Mouse (Mus musculus): ENCODE measurements around the gene Pik3c2b. TPM values are rescaled to one million over a fixed set of nuclear protein-coding genes. Genes with fewer than 3 reads are reported as not detected.

Pik3c2b gene
- polyA plus RNA-seq, 1 experiment from 2014 or later: 2.3 TPM

DNA sequence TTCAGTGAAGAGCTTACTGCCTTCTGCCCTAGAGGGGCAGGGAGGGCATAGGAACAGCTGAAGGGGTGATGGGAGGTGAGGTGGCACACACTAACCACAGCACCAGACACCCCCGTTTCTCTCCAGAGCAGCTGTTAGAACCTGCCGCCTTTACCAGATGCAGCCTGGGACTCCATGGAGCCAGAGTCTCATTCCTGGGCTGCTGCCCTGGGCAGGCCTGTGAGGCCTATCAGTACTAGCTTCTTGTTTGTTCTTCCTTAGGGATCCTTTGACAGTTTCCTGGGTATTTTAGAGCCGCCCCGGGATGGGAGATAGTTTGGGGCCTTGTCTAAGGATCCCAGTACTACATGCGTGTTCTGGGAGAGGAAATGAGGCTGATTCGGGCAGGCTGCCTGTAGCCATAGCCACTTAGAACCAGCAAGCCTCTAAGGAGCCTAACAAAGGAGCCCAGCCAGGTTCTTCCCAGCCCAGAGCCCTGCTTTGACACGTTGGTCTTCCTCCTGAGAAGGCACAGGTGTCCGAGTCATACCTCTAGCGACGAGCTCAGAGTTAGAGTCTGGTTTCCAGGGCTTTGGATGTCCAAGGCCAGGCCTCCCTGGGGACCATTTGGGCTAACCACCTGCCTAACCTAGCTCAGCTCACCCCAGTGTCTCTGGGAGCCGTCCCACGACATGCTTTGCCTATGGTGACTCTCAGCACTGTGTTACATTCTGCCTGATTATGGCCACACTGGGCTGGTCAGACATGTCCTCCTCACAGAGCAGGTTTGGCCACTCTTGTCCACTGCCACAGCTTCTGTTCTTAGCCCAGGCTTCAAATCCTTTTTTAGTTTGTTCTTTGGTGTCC lies 24.0 kb downstream of the Pik3c2b start:
- POLR2A ChIA-PET: interaction anchor here (0.5 kb wide), 1 partner anchor 9 kb away, joined by 4 read pairs; no protein-coding TSS in a partner anchor
- no peak for TF ChIP-seq CTCF (IDR thresholded peaks at IDR 0.05)
- CTCF ChIA-PET: interaction anchor here (3.0 kb wide), 1 partner anchor 18 kb away, joined by 12 read pairs; no protein-coding TSS in a partner anchor
- ATAC-seq (no peak), DNase-seq (ENCODE audit: low read depth, low spot score) (no peak)
- in situ Hi-C loops (cut with MboI; ENCODE audit: low pct_unique_long_range_greater_than_20kb): no loop called here
- no peaks in the 10 kb centered on the region for H3K27me3 ChIP-seq

- ChIA-PET POLR2A (interaction anchor here (0.5 kb wide), 1 partner anchor 8 kb away, joined by 4 read pairs; no protein-coding TSS in a partner anchor), CTCF (interaction anchor here (3.0 kb wide), 1 partner anchor 18 kb away, joined by 12 read pairs; no protein-coding TSS in a partner anchor)
- DNase-seq (ENCODE audit: low read depth, low spot score) (no peak), ATAC-seq (no peak)
- TF ChIP-seq CTCF (IDR thresholded peaks at IDR 0.05): no peak
- in situ Hi-C loops (cut with MboI; ENCODE audit: low pct_unique_long_range_greater_than_20kb): no loop called here
- no peaks in the 10 kb centered on the region for H3K27me3 ChIP-seq
Measured at GRCm38 (mm10) chr1:133070157-133070556, 24.7 kb downstream of the Pik3c2b start.

- in situ Hi-C loops (cut with MboI; ENCODE audit: low pct_unique_long_range_greater_than_20kb): no loop called here
- DNase-seq (ENCODE audit: low read depth, low spot score): no peak
- TF ChIP-seq CTCF (IDR thresholded peaks at IDR 0.05): no peak
- H3K27me3 ChIP-seq: no peaks in the 10 kb centered on the region
- ChIA-PET POLR2A (no interaction called here), CTCF (interaction anchor here (1.2 kb wide), 1 partner anchor 9 kb away, joined by 3 read pairs; no protein-coding TSS in a partner anchor)
- ATAC-seq: no peak
Measured at GRCm38 (mm10) chr1:133071666-133072381, 26.4 kb downstream of the Pik3c2b start.

DNA sequence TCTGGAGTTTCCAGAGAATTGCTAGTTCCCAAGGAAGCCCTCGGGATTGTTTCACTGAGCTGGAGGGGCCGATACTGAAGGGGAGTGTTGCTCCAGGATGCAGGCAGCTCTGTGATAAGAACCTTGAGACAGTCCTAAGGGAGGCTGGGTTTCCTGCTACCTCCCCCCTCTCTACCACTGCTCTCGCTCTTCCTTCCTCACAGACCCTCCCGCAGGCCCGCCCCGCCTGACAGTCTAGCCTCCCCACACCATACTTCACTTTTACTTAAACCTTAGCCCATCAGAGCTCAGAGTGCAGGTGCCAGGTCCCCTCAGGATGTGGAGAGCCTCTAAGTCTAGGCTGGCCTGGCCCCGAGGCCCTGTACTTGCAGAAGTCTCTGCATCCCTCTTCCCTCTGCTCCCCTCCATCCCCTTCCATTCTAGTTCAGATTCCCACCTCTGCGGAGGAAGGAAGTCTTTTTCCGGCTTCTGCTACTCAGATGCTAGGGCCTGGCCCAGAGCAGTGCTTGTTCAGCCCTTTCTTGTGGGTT lies 27.9 kb downstream of the Pik3c2b start:
- POLR2A ChIA-PET: no interaction called here
- no peak for TF ChIP-seq CTCF (IDR thresholded peaks at IDR 0.05)
- in situ Hi-C loops (cut with MboI; ENCODE audit: low pct_unique_long_range_greater_than_20kb): no loop called here
- no peak for ATAC-seq
- no peaks in the 10 kb centered on the region for H3K27me3 ChIP-seq
- CTCF ChIA-PET: no interaction called here
- DNase-seq (ENCODE audit: low read depth, low spot score): no peak

DNA sequence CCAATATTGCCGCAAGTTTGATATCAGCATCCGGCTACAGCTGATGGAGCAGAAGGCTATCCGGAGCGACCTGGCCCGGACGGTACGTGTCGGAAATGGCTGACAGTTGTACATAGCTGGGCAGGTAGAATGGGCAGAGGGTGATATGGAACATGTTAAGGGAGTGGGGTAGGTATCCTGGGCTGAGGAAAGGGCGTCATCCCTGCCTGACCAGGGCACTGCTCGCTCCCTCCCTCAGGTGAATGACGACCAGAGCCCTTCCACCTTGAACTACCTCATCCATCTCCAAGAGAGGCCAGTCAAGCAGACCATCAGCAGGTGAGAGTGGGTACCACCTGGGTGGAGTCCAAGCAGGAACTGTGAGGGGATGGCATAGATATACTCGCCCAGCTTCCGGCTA lies 29.1 kb downstream of the Pik3c2b start:
- no peak for TF ChIP-seq CTCF (IDR thresholded peaks at IDR 0.05)
- ATAC-seq (no peak), DNase-seq (ENCODE audit: low read depth, low spot score) (no peak)
- POLR2A ChIA-PET: no interaction called here
- in situ Hi-C loops (cut with MboI; ENCODE audit: low pct_unique_long_range_greater_than_20kb): no loop called here
- CTCF ChIA-PET: no interaction called here
- H3K27me3 ChIP-seq: no peaks in the 10 kb centered on the region

DNA sequence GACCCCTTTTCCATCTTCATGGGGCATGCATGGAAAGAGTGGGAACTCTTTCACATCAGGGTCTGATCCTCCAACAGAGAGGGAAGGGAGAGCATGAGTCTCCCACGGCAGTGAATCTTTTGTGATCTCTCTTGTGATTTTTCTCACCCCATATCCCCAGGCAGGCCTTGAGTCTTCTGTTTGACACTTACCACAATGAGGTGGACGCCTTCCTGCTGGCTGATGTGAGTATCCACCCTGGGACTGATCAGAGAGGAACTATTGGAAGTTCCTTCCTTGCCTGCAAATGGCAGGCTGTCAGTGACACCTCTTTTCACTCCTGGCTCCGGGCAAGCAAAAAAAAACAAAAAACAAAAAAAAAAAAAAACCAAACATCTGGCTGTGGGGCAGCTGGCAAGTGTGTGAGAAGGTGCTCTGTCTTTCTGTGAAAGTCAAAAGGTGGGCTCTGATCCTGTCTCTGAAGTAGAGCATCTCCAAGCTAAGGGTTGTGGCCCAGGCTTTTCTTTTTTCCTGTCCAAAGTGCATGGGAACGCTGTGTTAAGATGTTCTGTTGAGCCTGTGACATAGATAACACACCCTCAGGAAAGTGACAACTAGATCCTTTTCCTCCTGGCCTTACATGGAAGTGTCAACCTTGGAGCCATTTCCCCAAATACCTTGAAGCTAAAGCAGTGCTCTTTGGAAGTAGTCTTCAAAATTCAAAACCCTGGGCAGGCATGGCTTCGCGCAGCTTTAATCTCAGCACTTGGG lies 30.4 kb downstream of the Pik3c2b start:
- DNase-seq (ENCODE audit: low read depth, low spot score) (no peak), ATAC-seq (no peak)
- in situ Hi-C loops (cut with MboI; ENCODE audit: low pct_unique_long_range_greater_than_20kb): no loop called here
- ChIA-PET POLR2A (no interaction called here), CTCF (interaction anchor here (1.0 to 1.2 kb wide), 2 partner anchors 12 to 31 kb away, joined by 3 read pairs; no protein-coding TSS in a partner anchor)
- H3K27me3 ChIP-seq: no peaks in the 10 kb centered on the region
- no peak for TF ChIP-seq CTCF (IDR thresholded peaks at IDR 0.05)

GRCm38 (mm10) chr1:133076681-133077514 lies 31.4 kb downstream of the Pik3c2b start:
- no peaks in the 10 kb centered on the region for H3K27me3 ChIP-seq
- peak; percentile 19 for DNase-seq (ENCODE audit: low read depth, low spot score)
- CTCF ChIA-PET: interaction anchor here (1.0 to 1.5 kb wide), 3 partner anchors 11 to 32 kb away, joined by 3 to 4 read pairs (median 3); no protein-coding TSS in a partner anchor
- peak; percentile 5 for ATAC-seq
- TF ChIP-seq CTCF (IDR thresholded peaks at IDR 0.05): no peak
- POLR2A ChIA-PET: no interaction called here
- in situ Hi-C loops (cut with MboI; ENCODE audit: low pct_unique_long_range_greater_than_20kb): no loop called here

DNA sequence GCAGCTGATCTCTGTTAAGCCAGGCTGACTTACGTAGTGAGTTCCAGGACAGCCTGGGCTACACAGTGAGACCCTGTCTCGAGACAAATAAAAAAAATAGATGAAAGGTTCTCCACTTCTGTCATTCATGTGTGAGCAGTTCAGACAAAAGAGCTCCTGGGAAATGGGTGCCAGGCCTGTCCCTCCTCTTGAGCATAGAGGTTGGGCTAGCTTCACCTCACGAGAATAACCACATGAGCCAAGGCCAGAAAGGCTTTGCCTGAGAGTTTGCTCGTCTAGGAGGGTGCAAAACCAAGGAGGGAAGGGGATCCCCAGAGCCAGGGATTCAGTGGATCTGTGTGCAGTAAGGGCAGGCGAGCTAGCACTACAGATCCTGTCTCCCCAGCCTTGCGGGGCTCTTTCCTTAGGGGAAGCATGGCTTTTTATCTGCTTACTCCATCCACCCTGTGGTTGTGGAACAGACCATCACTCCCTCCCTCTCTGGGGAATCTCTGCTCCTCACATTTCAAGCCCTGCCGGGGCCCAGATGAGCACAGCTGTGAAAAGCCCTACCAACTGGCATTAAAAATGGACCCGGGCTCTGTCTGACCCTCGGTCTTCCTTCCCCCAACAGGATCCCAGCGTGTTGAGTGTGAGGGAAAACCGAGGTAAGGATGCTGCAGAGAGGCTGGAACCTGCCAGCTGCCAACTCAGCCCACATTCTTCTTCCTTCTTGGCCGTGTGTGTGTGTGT lies 32.3 kb downstream of the Pik3c2b start:
- ChIA-PET CTCF (interaction anchor here (1.5 kb wide), 1 partner anchor 24 kb away, joined by 4 read pairs; no protein-coding TSS in a partner anchor), POLR2A (no interaction called here)
- in situ Hi-C loops (cut with MboI; ENCODE audit: low pct_unique_long_range_greater_than_20kb): no loop called here
- H3K27me3 ChIP-seq: no peaks in the 10 kb centered on the region
- ATAC-seq: no peak
- no peak for TF ChIP-seq CTCF (IDR thresholded peaks at IDR 0.05)
- DNase-seq (ENCODE audit: low read depth, low spot score): no peak

DNA sequence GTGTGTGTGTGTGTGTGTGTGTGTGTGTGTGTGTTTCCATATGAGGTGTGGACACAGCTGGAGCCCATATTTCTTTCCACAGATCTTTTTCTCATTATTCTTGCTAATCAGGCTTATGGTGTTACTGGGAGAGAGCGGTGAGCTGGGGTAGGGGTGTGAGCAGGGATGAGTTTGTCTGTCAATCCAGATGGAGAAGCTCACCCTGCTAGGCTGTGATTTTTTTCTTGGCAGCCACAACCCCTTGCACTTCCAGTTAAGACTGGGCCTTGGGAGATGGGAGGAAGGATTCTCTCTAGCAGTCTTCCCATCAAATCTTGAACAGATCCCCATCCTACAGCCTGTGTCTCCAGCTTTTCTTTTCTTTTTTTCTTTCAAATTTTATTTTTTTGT lies 32.9 kb downstream of the Pik3c2b start:
- ATAC-seq (no peak), DNase-seq (ENCODE audit: low read depth, low spot score) (no peak)
- ChIA-PET CTCF (interaction anchor here (1.0 kb wide), 1 partner anchor 23 kb away, joined by 3 read pairs; no protein-coding TSS in a partner anchor), POLR2A (interaction anchor here (0.6 to 0.9 kb wide), 2 partner anchors 8 to 28 kb away, joined by 3 to 4 read pairs; no protein-coding TSS in a partner anchor)
- no peak for TF ChIP-seq CTCF (IDR thresholded peaks at IDR 0.05)
- no peaks in the 10 kb centered on the region for H3K27me3 ChIP-seq
- in situ Hi-C loops (cut with MboI; ENCODE audit: low pct_unique_long_range_greater_than_20kb): no loop called here

Measured in Patski (cell line).